Mouse (Mus musculus): Measurements from ENCODE around the gene Gm15091.
"Not testable (repeated sequence)": the region's sequence is repeated elsewhere in the genome, so short reads cannot be mapped to it uniquely, and the experiment has no call there.

The Gm15091 gene

DNA sequence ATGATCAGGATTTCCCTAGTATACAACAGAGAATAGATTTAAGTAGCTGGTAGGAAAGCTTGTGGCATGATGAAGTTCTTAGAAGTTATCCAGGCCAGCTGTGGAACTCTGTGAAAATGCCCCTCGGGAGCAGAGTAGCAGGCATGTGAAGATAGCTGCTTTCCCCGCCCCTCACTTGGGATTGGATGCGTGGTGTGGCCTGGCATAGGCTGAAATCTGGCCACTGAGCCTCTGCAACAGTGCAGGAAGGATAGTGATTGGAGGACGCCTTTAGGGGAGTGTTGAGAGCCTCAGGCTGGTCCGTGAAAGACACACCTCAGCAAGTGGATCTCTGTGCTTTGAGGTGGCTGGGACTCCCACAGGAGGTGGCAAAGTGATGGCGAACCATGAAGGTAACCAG is at the start of gene Gm15091:
Gene Gm15091, plus strand, starts transcription at position 301 of the 400 bp plus-strand sequence.
- DNase-seq (ENCODE audit: low read depth, low spot score): not testable (repeated sequence)

Measured in forelimb bud, embryonic 11.5 days (tissue).